Mouse (Mus musculus): ENCODE measurements at regions not wholly inside any gene's neighbourhood (a gene's known extent, or its start where the extent isn't known, plus 50 kb on each side); places are given as distances from the start of the nearest gene placed in this dataset.

DNA sequence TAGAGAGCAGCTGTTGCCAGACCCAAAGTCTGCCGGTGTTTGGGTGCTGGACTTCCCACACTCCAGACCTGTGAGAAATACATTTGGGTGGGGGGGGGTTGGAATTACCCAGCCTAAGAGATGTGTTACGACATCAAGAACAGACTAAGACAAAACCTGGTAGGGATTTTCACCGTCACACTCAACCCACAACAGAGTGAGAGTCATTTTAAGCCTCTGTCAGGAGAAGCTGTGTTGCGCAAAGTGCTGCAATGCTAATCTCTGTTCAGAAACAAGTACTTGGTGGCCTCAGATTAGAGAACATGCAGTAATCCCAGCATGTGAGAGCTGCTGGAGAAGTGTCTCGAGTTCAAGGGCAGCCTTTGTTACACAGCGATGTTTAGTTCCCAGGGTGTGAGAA, 113.0 kb downstream of the Snx19 start:
- no peaks in the 10 kb centered on the region for H3K4me1 ChIP-seq (ENCODE audit: control insufficient read depth, insufficient read depth, low read length)
- H3K4me3 ChIP-seq (replicated peaks; ENCODE audit: extremely low read depth, low read depth, low read length) = no peak overlapping the region
- DNase-seq = no peak
- TF ChIP-seq CTCF (IDR thresholded peaks at IDR 0.05; ENCODE audit: insufficient read depth, low read length) (no peak), POLR2A (IDR thresholded peaks at IDR 0.05; ENCODE audit: borderline replicate concordance, extremely low read depth, low read depth, low read length) (no peak)
- 83% methylated on average over 6 of the region's 6 CpGs for whole genome bisulfite sequencing

DNA sequence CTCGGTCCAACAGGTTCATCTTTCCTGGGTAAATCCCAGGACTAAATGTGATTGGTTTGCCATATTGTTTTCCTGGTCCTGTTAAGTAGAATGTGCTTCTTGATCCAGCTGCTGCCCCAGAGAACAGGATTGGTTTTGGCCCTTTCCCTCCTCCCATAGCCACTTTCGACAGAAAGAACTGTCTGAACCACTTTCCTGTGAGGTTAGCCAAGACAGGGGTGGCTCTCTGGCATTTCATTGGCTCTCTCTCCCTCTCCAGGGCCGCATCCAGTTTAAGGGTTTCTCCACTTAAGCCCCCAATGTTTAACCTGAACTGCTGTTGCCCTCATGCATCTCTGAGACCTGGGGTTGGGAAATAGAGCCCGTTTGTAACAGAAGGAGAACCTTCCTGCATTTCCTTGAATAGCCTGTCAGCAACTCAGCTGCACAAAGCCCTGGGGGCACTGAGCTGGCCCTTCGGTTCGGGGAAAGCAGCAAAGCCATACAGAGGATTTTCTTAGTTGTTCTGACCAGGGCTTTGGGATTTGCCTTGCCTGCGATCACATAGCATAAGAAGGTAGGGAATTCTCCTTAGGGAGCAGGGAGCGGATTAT, 109.7 kb downstream of the Snx19 start:
- no peaks in the 10 kb centered on the region for H3K4me1 ChIP-seq (ENCODE audit: control insufficient read depth, insufficient read depth, low read length)
- 56% methylated on average over 8 of the region's 8 CpGs for whole genome bisulfite sequencing
- TF ChIP-seq POLR2A (IDR thresholded peaks at IDR 0.05; ENCODE audit: borderline replicate concordance, extremely low read depth, low read depth, low read length) = no peak
- no peak for TF ChIP-seq CTCF (IDR thresholded peaks at IDR 0.05; ENCODE audit: insufficient read depth, low read length)
- H3K4me3 ChIP-seq (replicated peaks; ENCODE audit: extremely low read depth, low read depth, low read length) = no peak overlapping the region
- DNase-seq = no peak

DNA sequence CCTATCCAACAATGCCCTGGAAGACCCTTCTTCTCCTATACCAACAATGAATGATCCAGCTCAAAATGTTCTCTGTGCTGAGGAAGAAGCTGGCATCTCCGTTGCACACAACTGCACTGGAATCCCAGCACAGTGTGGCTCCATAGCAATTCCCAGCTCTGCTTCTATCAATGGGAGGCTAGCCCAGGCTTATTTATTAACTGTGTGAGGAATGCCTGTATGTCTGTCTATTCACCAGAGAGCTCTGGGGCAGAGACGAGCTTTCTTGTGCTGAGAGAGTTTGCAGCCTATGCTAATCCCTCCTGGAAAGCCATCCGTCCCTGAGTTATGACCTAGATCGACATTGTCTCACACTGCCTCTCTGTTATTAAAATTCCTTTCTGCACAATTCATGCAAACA, 108.1 kb downstream of the Snx19 start:
- TF ChIP-seq CTCF (IDR thresholded peaks at IDR 0.05; ENCODE audit: insufficient read depth, low read length) = no peak
- no peak for TF ChIP-seq POLR2A (IDR thresholded peaks at IDR 0.05; ENCODE audit: borderline replicate concordance, extremely low read depth, low read depth, low read length)
- no peak for DNase-seq
- WGBS = 74% methylated on average over 4 of the region's 4 CpGs
- no peak overlapping the region for H3K4me3 ChIP-seq (replicated peaks; ENCODE audit: extremely low read depth, low read depth, low read length)
- H3K4me1 ChIP-seq (ENCODE audit: control insufficient read depth, insufficient read depth, low read length) = no peaks in the 10 kb centered on the region

DNA sequence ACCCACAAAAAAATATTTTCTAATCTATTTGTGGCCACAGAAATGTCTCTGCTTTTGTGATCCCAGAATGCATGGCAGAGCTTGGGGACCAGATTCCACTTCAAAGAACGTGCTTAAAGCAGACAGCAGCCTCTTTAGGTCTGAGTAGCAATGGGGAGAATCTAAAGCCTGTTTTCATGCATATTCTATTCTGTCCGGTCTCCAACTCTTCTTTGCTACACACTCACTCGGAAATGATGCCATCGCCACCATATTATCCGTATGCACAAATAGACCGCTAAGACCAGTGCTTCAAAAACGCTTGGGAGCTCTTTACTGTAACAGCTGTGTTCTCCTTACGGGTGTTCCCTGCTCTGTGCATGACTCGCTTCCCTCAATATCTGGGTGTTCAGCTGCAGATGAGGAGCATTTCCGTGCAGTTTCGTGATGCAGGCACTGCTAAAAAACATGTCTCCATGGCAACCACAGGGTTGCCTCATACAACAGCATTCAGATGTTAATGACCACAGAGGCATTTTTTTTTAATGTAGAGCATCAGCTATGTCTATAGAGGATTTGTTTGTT, 107.0 kb downstream of the Snx19 start:
- DNase-seq = no peak
- WGBS = 79% methylated on average over 11 of the region's 11 CpGs
- Histone ChIP-seq H3K4me3 (replicated peaks; ENCODE audit: extremely low read depth, low read depth, low read length) (no peak overlapping the region), H3K4me1 (ENCODE audit: control insufficient read depth, insufficient read depth, low read length) (no peaks in the 10 kb centered on the region)
- TF ChIP-seq POLR2A (IDR thresholded peaks at IDR 0.05; ENCODE audit: borderline replicate concordance, extremely low read depth, low read depth, low read length) (no peak), CTCF (IDR thresholded peaks at IDR 0.05; ENCODE audit: insufficient read depth, low read length) (no peak)

DNA sequence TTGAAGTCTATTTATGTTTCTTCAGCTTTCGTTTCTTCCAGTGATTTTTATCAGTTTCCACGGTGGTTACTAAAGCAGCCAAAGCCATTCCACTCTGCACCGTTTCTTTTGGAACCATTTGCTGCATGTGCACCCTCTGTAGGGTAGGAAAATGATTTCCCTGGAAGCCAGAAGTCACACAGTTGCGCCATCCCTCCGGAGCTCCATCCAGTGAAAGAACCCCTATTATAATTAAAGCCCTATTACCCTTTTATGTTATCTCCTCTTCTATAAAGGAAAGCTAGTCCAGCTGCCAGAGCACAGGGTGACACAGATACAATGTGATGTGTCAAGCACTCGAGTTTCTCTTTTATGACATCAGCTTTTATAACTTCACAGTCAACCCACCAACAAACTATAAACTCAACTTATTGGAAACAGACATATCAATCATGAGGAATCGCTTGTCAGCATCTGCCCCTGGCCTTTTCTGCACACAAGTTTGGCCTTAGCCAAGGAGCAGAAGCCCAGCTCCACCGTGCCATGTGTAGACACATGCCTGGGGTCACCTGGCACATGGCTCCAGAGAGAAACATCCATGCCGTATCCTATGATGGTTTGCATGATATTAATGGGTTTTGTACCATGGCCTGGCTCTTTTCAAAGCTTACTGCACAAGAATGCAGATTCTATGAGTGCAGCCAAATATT, 106.3 kb downstream of the Snx19 start:
- 60% methylated on average over 9 of the region's 9 CpGs for WGBS
- TF ChIP-seq POLR2A (IDR thresholded peaks at IDR 0.05; ENCODE audit: borderline replicate concordance, extremely low read depth, low read depth, low read length) = no peak
- no peak for TF ChIP-seq CTCF (IDR thresholded peaks at IDR 0.05; ENCODE audit: insufficient read depth, low read length)
- H3K4me1 ChIP-seq (ENCODE audit: control insufficient read depth, insufficient read depth, low read length) = no peaks in the 10 kb centered on the region
- no peak overlapping the region for H3K4me3 ChIP-seq (replicated peaks; ENCODE audit: extremely low read depth, low read depth, low read length)
- DNase-seq = no peak

DNA sequence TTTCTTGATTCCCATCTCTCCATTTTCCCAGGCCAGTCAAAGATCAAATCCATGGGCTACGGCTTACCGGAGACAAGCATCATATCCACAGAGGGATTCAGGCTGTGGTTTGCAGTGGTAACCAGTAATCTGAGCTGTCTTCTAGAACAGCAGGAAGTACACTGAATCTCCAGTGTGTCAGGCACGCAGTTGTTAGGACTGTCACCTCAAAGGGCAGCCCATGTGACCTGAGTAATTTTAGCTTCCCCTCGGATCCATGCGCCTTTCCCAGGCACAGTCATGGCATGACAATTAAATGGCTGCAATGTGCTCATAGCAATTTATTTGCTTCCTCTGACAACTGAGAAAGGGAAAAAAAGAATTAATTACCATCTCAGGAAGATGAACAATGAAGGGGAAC, 98.2 kb downstream of the Snx19 start:
- no peak overlapping the region for H3K4me3 ChIP-seq (replicated peaks; ENCODE audit: extremely low read depth, low read depth, low read length)
- no peaks in the 10 kb centered on the region for H3K4me1 ChIP-seq (ENCODE audit: control insufficient read depth, insufficient read depth, low read length)
- DNase-seq = no peak
- whole genome bisulfite sequencing = 53% methylated on average over 5 of the region's 5 CpGs
- TF ChIP-seq POLR2A (IDR thresholded peaks at IDR 0.05; ENCODE audit: borderline replicate concordance, extremely low read depth, low read depth, low read length) = no peak
- TF ChIP-seq CTCF (IDR thresholded peaks at IDR 0.05; ENCODE audit: insufficient read depth, low read length) = no peak

DNA sequence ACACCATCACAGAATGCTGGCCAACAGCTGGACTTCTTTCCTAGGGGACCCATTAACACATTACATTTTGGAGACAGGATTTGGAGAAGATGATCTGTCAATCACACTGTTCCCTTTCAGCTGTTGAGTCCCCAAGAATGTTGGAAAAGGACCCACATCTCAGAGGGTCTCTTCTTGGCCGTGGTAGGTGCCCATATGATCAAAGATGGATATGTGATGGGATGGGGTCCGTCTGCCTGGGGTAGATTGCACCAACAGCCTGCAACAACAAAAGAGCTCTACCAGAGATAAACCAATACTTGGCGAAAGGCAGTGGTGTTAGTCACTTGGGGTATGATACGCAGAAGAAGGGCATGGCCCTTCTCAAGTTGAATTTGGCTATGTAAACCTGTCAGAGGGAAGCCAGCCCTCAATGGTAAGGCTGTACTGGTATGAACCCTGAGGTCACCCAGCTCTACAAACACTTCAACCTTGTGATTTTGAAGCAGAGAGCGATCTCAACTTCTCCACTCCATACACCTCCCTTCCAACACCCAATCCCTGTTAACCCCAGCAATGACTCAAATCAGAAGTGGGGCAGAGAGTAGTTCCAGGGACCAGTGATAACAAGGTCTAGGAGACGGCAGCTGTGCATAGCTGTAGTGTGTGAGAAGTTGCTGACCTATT, 97.6 kb downstream of the Snx19 start:
- DNase-seq = no peak
- WGBS = 54% methylated on average over 6 of the region's 6 CpGs
- TF ChIP-seq CTCF (IDR thresholded peaks at IDR 0.05; ENCODE audit: insufficient read depth, low read length) (no peak), POLR2A (IDR thresholded peaks at IDR 0.05; ENCODE audit: borderline replicate concordance, extremely low read depth, low read depth, low read length) (no peak)
- no peak overlapping the region for H3K4me3 ChIP-seq (replicated peaks; ENCODE audit: extremely low read depth, low read depth, low read length)
- no peaks in the 10 kb centered on the region for H3K4me1 ChIP-seq (ENCODE audit: control insufficient read depth, insufficient read depth, low read length)

DNA sequence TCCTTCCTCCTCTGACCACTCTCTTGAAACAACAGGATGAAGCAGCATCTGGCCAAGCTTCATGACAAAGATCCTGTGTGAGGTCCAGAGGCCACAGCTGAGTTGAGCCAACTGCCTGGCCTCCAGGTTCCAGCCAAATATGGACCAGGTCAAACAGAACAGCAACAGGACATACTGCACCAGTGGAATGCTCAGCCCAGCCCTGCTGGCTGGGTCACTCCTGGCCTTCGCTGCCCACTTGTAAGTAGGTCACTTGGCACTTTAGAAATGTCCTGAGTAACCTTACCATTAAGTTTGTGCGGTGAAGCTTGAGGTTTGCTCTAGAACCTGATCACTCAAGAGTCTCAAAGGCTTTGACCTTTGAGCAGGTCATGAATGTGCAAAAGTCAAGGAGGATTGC, 96.9 kb downstream of the Snx19 start:
- no peak for DNase-seq
- H3K4me1 ChIP-seq (ENCODE audit: control insufficient read depth, insufficient read depth, low read length) = no peaks in the 10 kb centered on the region
- 60% methylated on average over 2 of the region's 2 CpGs for WGBS
- no peak overlapping the region for H3K4me3 ChIP-seq (replicated peaks; ENCODE audit: extremely low read depth, low read depth, low read length)
- no peak for TF ChIP-seq POLR2A (IDR thresholded peaks at IDR 0.05; ENCODE audit: borderline replicate concordance, extremely low read depth, low read depth, low read length)
- no peak for TF ChIP-seq CTCF (IDR thresholded peaks at IDR 0.05; ENCODE audit: insufficient read depth, low read length)

DNA sequence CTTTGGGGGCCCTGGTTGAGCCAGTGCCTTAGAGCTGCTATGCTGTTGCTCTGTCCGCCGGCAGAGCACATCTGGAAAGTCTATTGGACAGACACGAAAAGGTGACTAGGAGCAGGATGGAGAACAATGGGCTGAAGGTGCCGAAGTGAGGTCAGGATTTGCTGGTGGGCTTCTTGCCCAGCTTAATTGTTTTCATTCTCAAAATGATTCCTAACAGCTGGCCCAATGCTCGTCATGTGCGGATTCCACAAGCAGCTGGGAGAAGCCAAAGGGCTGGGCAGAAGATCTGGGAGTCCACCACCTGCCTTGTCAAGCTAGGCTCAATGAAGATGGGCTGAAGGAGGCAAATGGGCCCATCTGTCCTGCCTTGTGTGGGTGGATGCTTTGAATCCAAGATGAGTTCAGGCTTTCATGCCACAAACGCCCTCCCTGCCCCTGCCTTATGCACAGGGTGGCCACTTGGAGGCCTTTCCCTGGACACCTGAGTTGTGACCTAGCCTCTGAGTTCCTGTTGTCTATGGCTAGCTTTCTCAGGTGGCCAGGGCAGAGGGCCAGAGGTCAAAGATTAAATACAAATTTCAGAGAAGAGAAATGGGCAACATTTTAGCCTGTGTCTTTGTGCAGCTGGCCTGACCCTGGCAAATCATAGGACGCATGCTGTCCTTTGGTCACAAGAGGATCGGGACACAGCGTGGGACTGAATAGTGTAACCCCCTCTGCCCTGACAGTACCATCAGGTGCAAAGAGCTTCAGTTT, 95.9 kb downstream of the Snx19 start:
- no peak overlapping the region for H3K4me3 ChIP-seq (replicated peaks; ENCODE audit: extremely low read depth, low read depth, low read length)
- no peak for DNase-seq
- WGBS = 74% methylated on average over 10 of the region's 10 CpGs
- no peaks in the 10 kb centered on the region for H3K4me1 ChIP-seq (ENCODE audit: control insufficient read depth, insufficient read depth, low read length)
- TF ChIP-seq POLR2A (IDR thresholded peaks at IDR 0.05; ENCODE audit: borderline replicate concordance, extremely low read depth, low read depth, low read length) (no peak), CTCF (IDR thresholded peaks at IDR 0.05; ENCODE audit: insufficient read depth, low read length) (no peak)
